ENCODE assay signal across 1 mouse cellular context in genomic region chr16:20672500-20672902, GRCm38 (mm10).
TF ChIP-seq lines count a peak whose summit lies in the region.

No protein-coding gene starts in this region.

TF ChIP-seq in CH12.LX, 34 proteins besides CTCF, POLR2A, EP300 and RAD21:
- peak; percentile 67 for TF ChIP-seq MEF2A (IDR thresholded peaks at IDR 0.05; ENCODE audit: borderline replicate concordance, low read depth, low read length)
- no peak for TF ChIP-seq GABPA (IDR thresholded peaks at IDR 0.05; ENCODE audit: insufficient replicate concordance, low read depth, low read length)
- TF ChIP-seq MAFK (IDR thresholded peaks at IDR 0.05; ENCODE audit: insufficient replicate concordance, low read length): no peak
- peak; percentile 37; the same call in 1 of the 2 replicates for TF ChIP-seq POLR2AphosphoS2 (IDR thresholded peaks at IDR 0.05; ENCODE audit: low read depth, low read length)
- no peak for TF ChIP-seq CHD1 (IDR thresholded peaks at IDR 0.05; ENCODE audit: low read depth, low read length)
- TF ChIP-seq TCF12 (IDR thresholded peaks at IDR 0.05; ENCODE audit: low read depth, low read length): peak; percentile 91
- TF ChIP-seq JUN (IDR thresholded peaks at IDR 0.05; ENCODE audit: insufficient read depth, low read depth, low read length): no peak
- no peak for TF ChIP-seq ZNF384 (IDR thresholded peaks at IDR 0.05; ENCODE audit: low read depth, low read length)
- TF ChIP-seq BHLHE40 (IDR thresholded peaks at IDR 0.05; ENCODE audit: low read depth, low read length): peak; percentile 97
- TF ChIP-seq RCOR1 (conservative IDR thresholded peaks at IDR 0.05; ENCODE audit: low read depth, low read length): no peak
- peak; percentile 26; the same call in 1 of the 2 replicates for TF ChIP-seq TBP (conservative IDR thresholded peaks at IDR 0.05; ENCODE audit: low read depth, low read length)
- peak; percentile 89 for TF ChIP-seq ELF1 (IDR thresholded peaks at IDR 0.05; ENCODE audit: low read depth, low read length)
- TF ChIP-seq CHD2 (IDR thresholded peaks at IDR 0.05; ENCODE audit: low read length): 0 out of 2 replicates have a peak, but pooled peaks have one; percentile 17
- no peak for TF ChIP-seq JUND (conservative IDR thresholded peaks at IDR 0.05; ENCODE audit: low read depth, low read length)
- TF ChIP-seq ZC3H11A (IDR thresholded peaks at IDR 0.05; ENCODE audit: low read depth, low read length): no peak
- peak; percentile 74 for TF ChIP-seq HCFC1 (IDR thresholded peaks at IDR 0.05; ENCODE audit: low read depth, low read length)
- TF ChIP-seq MAZ (IDR thresholded peaks at IDR 0.05; ENCODE audit: low read depth, low read length): peak; percentile 86; the same call in 1 of the 2 replicates
- TF ChIP-seq SMC3 (IDR thresholded peaks at IDR 0.05; ENCODE audit: low read depth, low read length): no peak
- peak; percentile 68 for TF ChIP-seq IRF4 (IDR thresholded peaks at IDR 0.05; ENCODE audit: low read depth, low read length)
- TF ChIP-seq NELFE (IDR thresholded peaks at IDR 0.05; ENCODE audit: low read depth, low read length): peak; percentile 96
- peak; percentile 100 for TF ChIP-seq USF2 (conservative IDR thresholded peaks at IDR 0.05; ENCODE audit: low read depth, low read length)
- TF ChIP-seq ZMIZ1 (IDR thresholded peaks at IDR 0.05; ENCODE audit: low read depth, low read length): peak; percentile 93
- TF ChIP-seq MXI1 (IDR thresholded peaks at IDR 0.05; ENCODE audit: low read depth, low read length): peak; percentile 79
- peak; percentile 100 for TF ChIP-seq MAX (IDR thresholded peaks at IDR 0.05; ENCODE audit: low read length)
- peak; percentile 42; the same call in 1 of the 2 replicates for TF ChIP-seq E2F4 (IDR thresholded peaks at IDR 0.05; ENCODE audit: insufficient replicate concordance, low read depth, low read length)
- peak; percentile 90 for TF ChIP-seq NRF1 (IDR thresholded peaks at IDR 0.05; ENCODE audit: low read depth, low read length)
- TF ChIP-seq UBTF (IDR thresholded peaks at IDR 0.05; ENCODE audit: low read depth, low read length): no peak
- TF ChIP-seq KAT2A (IDR thresholded peaks at IDR 0.05; ENCODE audit: insufficient replicate concordance, low read length): peak; percentile 60; the same call in 1 of the 2 replicates
- peak; percentile 100 for TF ChIP-seq USF1 (IDR thresholded peaks at IDR 0.05; ENCODE audit: low read depth, low read length)
- no peak for TF ChIP-seq ZKSCAN1 (IDR thresholded peaks at IDR 0.05; ENCODE audit: borderline replicate concordance, low read depth, low read length)
- TF ChIP-seq PAX5 (IDR thresholded peaks at IDR 0.05; ENCODE audit: low read length): no peak
- peak; percentile 82 for TF ChIP-seq SIN3A (IDR thresholded peaks at IDR 0.05; ENCODE audit: low read length)
- TF ChIP-seq ETS1 (conservative IDR thresholded peaks at IDR 0.05; ENCODE audit: low read depth, low read length): peak; percentile 53
- TF ChIP-seq MYC (IDR thresholded peaks at IDR 0.05; ENCODE audit: low read depth, low read length): peak; percentile 98
